Mouse (Mus musculus) myocyte (in vitro differentiated cells): Measurements from ENCODE around the gene Ccpg1os. TPM values are rescaled to one million over a fixed set of nuclear protein-coding genes. Genes with fewer than 3 reads are reported as not detected.

ENCODE experiments used
- H3K27me3 ChIP-seq: one replicate; pipeline ENCODE4 v1.6.1; 2011; ENCODE audit not compliant: control insufficient read depth, insufficient read depth, insufficient read length
- H3K36me3 ChIP-seq: one replicate; pipeline ENCODE4 v1.6.1; 2011; ENCODE audit not compliant: control insufficient read depth, insufficient read depth
- H3K4me2 ChIP-seq: one replicate; pipeline ENCODE4 v1.6.1; 2011; ENCODE audit warnings: low read depth, control low read depth
- H3K4me3 ChIP-seq: one replicate; pipeline ENCODE4 v1.5.1; 2011; ENCODE audit warnings: mild to moderate bottlenecking, control low read depth, moderate library complexity
- H3K79me2 ChIP-seq: one replicate; pipeline ENCODE4 v1.6.1; 2011; ENCODE audit not compliant: control insufficient read depth, insufficient read depth
- H3ac ChIP-seq: one replicate; pipeline ENCODE4 v1.6.1; 2011; ENCODE audit not compliant: control insufficient read depth, insufficient read length
- CEBPB ChIP-seq: IDR thresholded peaks from 2 replicates; pipeline ENCODE4 v1.6.1; 2011; ENCODE audit warnings: mild to moderate bottlenecking, moderate library complexity; ENCODE audit not compliant: poor library complexity, insufficient read depth, severe bottlenecking
- E2F4 ChIP-seq: IDR thresholded peaks from one replicate; pipeline ENCODE4 v1.6.1; 2011; ENCODE audit warnings: mild to moderate bottlenecking, control low read depth, moderate library complexity; ENCODE audit not compliant: insufficient read depth
- MAX ChIP-seq: IDR thresholded peaks from one replicate; pipeline ENCODE4 v1.6.1; 2011; ENCODE audit warnings: low read depth, mild to moderate bottlenecking, control low read depth
- MYOD1 ChIP-seq, 3 experiments: IDR thresholded peaks; one replicate each; pipeline ENCODE4 v1.6.1; 2011; ENCODE audit warnings: control low read depth in 2 of 3, low read depth in 2 of 3, mild to moderate bottlenecking in 2 of 3, moderate library complexity in 1 of 3; ENCODE audit not compliant: insufficient read length in 2 of 3, control insufficient read depth in 1 of 3
- MYOG ChIP-seq, 3 experiments: IDR thresholded peaks; one replicate each; pipeline ENCODE4 v1.6.1; 2011; ENCODE audit warnings: control low read depth in 2 of 3, low read depth in 2 of 3, mild to moderate bottlenecking in 2 of 3; ENCODE audit not compliant: insufficient read length in 2 of 3, control insufficient read depth in 1 of 3, insufficient read depth in 1 of 3
- POLR2A ChIP-seq: IDR thresholded peaks from one replicate; pipeline ENCODE4 v1.6.1; 2011; ENCODE audit warnings: low read depth, mild to moderate bottlenecking, control low read depth, moderate library complexity; ENCODE audit not compliant: insufficient read length
- POLR2AphosphoS2 ChIP-seq: IDR thresholded peaks from one replicate; pipeline ENCODE4 v1.6.1; 2011; ENCODE audit warnings: low read depth, control low read depth; ENCODE audit not compliant: insufficient read length
- REST ChIP-seq: IDR thresholded peaks from one replicate; pipeline ENCODE4 v1.6.1; 2011; ENCODE audit warnings: mild to moderate bottlenecking, control low read depth, moderate library complexity; ENCODE audit not compliant: insufficient read depth, insufficient read length
- SRF ChIP-seq: IDR thresholded peaks from one replicate; pipeline ENCODE4 v1.6.1; 2011; ENCODE audit warnings: low read depth; ENCODE audit not compliant: control insufficient read depth, insufficient read length
- TCF12 ChIP-seq: IDR thresholded peaks from one replicate; pipeline ENCODE4 v1.6.1; 2011; ENCODE audit warnings: mild to moderate bottlenecking, control low read depth; ENCODE audit not compliant: poor library complexity, insufficient read depth, severe bottlenecking
- TCF3 ChIP-seq: IDR thresholded peaks from one replicate; pipeline ENCODE4 v1.6.1; 2011; ENCODE audit warnings: low read depth, control low read depth; ENCODE audit not compliant: insufficient read length
- USF1 ChIP-seq: IDR thresholded peaks from one replicate; pipeline ENCODE4 v1.6.1; 2011; ENCODE audit warnings: low read depth, mild to moderate bottlenecking, control low read depth, moderate library complexity
- polyA plus RNA-seq: library from polyadenylated mRNA; unstranded; fragments of >200 nt; fragmentation: generic; extraction: Trizol; gene quantifications from one replicate; pipeline ENCODE4 v1.2.1, GENCODE M21; 2012; ENCODE audit warnings: missing spikeins

Gene Ccpg1os
- polyA plus RNA-seq, 1 experiment: 7.1 TPM

GRCm38 (mm10) chr9:72975242-72975641 lies 9.9 kb downstream of the Ccpg1os start:
- Histone ChIP-seq H3K4me3 (no peak overlapping the region), H3K27me3 (peaks cover 4% of the 10 kb centered on the region), H3ac (no peak overlapping the region), H3K4me2 (no peak overlapping the region), H3K36me3 (no peaks in the 10 kb centered on the region), H3K79me2 (no peaks in the 10 kb centered on the region)
- TF ChIP-seq REST: no peak
- TF ChIP-seq MYOD1 (IDR thresholded peaks at IDR 0.05; ENCODE audit: control insufficient read depth in 1 of 3, insufficient read length in 2 of 3, low read depth in 2 of 3): no peak
- no peak for TF ChIP-seq POLR2A
- TF ChIP-seq CEBPB: no peak
- no peak for TF ChIP-seq TCF3
- no peak for TF ChIP-seq TCF12
- TF ChIP-seq MYOG (IDR thresholded peaks at IDR 0.05; ENCODE audit: control insufficient read depth in 1 of 3, insufficient read depth in 1 of 3, insufficient read length in 2 of 3, low read depth in 2 of 3): no peak
- no peak for TF ChIP-seq E2F4

- Histone ChIP-seq H3K4me3 (no peak overlapping the region), H3K79me2 (no peaks in the 10 kb centered on the region), H3ac (no peak overlapping the region), H3K36me3 (no peaks in the 10 kb centered on the region), H3K4me2 (no peak overlapping the region), H3K27me3 (peaks cover 4% of the 10 kb centered on the region)
- TF ChIP-seq SRF (no peak), TCF12 (no peak), MYOD1 (IDR thresholded peaks at IDR 0.05; ENCODE audit: control insufficient read depth in 1 of 3, insufficient read length in 2 of 3, low read depth in 2 of 3) (no peak), E2F4 (no peak), POLR2A (no peak), REST (no peak), MYOG (IDR thresholded peaks at IDR 0.05; ENCODE audit: control insufficient read depth in 1 of 3, insufficient read depth in 1 of 3, insufficient read length in 2 of 3, low read depth in 2 of 3) (no peak), POLR2AphosphoS2 (no peak), CEBPB (no peak), TCF3 (no peak), MAX (no peak), USF1 (no peak)
Observed at GRCm38 (mm10) chr9:72974734-72975133, 10.4 kb downstream of the Ccpg1os start.

- H3K79me2 ChIP-seq: no peaks in the 10 kb centered on the region
- H3K27me3 ChIP-seq: peaks cover 4% of the 10 kb centered on the region
- H3K4me3 ChIP-seq: no peak overlapping the region
- no peak overlapping the region for H3ac ChIP-seq
- no peaks in the 10 kb centered on the region for H3K36me3 ChIP-seq
- H3K4me2 ChIP-seq: no peak overlapping the region
- TF ChIP-seq MYOD1 (IDR thresholded peaks at IDR 0.05; ENCODE audit: control insufficient read depth in 1 of 3, insufficient read length in 2 of 3, low read depth in 2 of 3): no peak
- no peak for TF ChIP-seq POLR2AphosphoS2
Observed at GRCm38 (mm10) chr9:72972984-72973383, 12.2 kb downstream of the Ccpg1os start.

GRCm38 (mm10) chr9:72972435-72972834 lies 12.7 kb downstream of the Ccpg1os start:
- no peak overlapping the region for H3K4me3 ChIP-seq
- TF ChIP-seq REST (no peak), POLR2AphosphoS2 (no peak), TCF3 (no peak), SRF (no peak), E2F4 (no peak)
- no peak overlapping the region for H3K4me2 ChIP-seq
- H3K36me3 ChIP-seq: no peaks in the 10 kb centered on the region
- no peaks in the 10 kb centered on the region for H3K79me2 ChIP-seq
- no peak overlapping the region for H3ac ChIP-seq
- peaks cover 4% of the 10 kb centered on the region for H3K27me3 ChIP-seq

- no peaks in the 10 kb centered on the region for H3K36me3 ChIP-seq
- H3ac ChIP-seq: no peak overlapping the region
- TF ChIP-seq MYOG (IDR thresholded peaks at IDR 0.05; ENCODE audit: control insufficient read depth in 1 of 3, insufficient read depth in 1 of 3, insufficient read length in 2 of 3, low read depth in 2 of 3) (no peak), TCF12 (no peak), POLR2AphosphoS2 (no peak), CEBPB (no peak), SRF (no peak), MAX (no peak), USF1 (no peak), E2F4 (no peak), POLR2A (no peak), MYOD1 (IDR thresholded peaks at IDR 0.05; ENCODE audit: control insufficient read depth in 1 of 3, insufficient read length in 2 of 3, low read depth in 2 of 3) (no peak), TCF3 (no peak), REST (no peak)
- no peak overlapping the region for H3K4me3 ChIP-seq
- peaks cover 8% of the 10 kb centered on the region for H3K27me3 ChIP-seq
- no peak overlapping the region for H3K4me2 ChIP-seq
- H3K79me2 ChIP-seq: no peaks in the 10 kb centered on the region
Observed at GRCm38 (mm10) chr9:72969874-72970273, 15.3 kb downstream of the Ccpg1os start.
